ENCODE assay signal across 12 mouse cellular contexts in genomic region chr10:118268812-118269211, GRCm38 (mm10). TPM values are rescaled to one million over a fixed set of nuclear protein-coding genes. Genes with fewer than 3 reads are reported as not detected.
"Had no signal": no experiment of that assay in that cellular context is flagged by ENCODE, and none has a peak within 500 bp of the region (broad histone marks: within the 10 kb centered on the region; RNA-seq: fewer than 3 reads in every experiment).

No protein-coding gene starts in this region.

RNA-seq across cellular contexts. Expression of gene Gm32802, which starts 10.3 kb away (rescaled TPM):
- total RNA-seq: forebrain, postnatal 0 days had no signal

RNA-seq across cellular contexts. Expression of gene Iltifb, which starts 26.0 kb away (rescaled TPM):
- total RNA-seq: gastrocnemius, adult 18-20 months; gastrocnemius, adult 2 months; gastrocnemius, adult 8-10 months; gastrocnemius, postnatal 10 days; gastrocnemius, postnatal 14 days; gastrocnemius, postnatal 25 days; gastrocnemius, postnatal 36 days; gastrocnemius, postnatal 4 days; heart, adult 18-20 months; heart, adult 2 months; heart, adult 8-10 months had no signal

RNA-seq across cellular contexts. Expression of gene Gm32717, which starts 28.2 kb away (rescaled TPM):
- total RNA-seq: forebrain, postnatal 0 days had no signal

RNA-seq across cellular contexts. Expression of gene Gm9040, which starts 58.0 kb away (rescaled TPM):
- total RNA-seq: forebrain, postnatal 0 days; gastrocnemius, adult 18-20 months; gastrocnemius, adult 2 months; gastrocnemius, adult 8-10 months; gastrocnemius, postnatal 10 days; gastrocnemius, postnatal 14 days; gastrocnemius, postnatal 25 days; gastrocnemius, postnatal 36 days; gastrocnemius, postnatal 4 days; heart, adult 18-20 months; heart, adult 2 months; heart, adult 8-10 months had no signal
